Mouse (Mus musculus) adrenal gland, adult 18-20 months (tissue): Measurements from ENCODE around the gene Wdr26. TPM values are rescaled to one million over a fixed set of nuclear protein-coding genes. Genes with fewer than 3 reads are reported as not detected.

Source experiments
- DNase-seq, 2 experiments: peaks; one replicate each; pipeline ENCODE4 v3.0.0; 2021 to 2022; ENCODE audit warnings: low spot score in 2 of 2
- total RNA-seq, 2 experiments: library from RNA; stranded (reverse); gene quantifications; 1 replicate in 1 of 2; 2 replicates in 1 of 2; pipeline ENCODE4 v1.2.3; 2021

Gene Wdr26
- total RNA-seq, 2 experiments from 2014 or later = 117 to 139 TPM

DNA sequence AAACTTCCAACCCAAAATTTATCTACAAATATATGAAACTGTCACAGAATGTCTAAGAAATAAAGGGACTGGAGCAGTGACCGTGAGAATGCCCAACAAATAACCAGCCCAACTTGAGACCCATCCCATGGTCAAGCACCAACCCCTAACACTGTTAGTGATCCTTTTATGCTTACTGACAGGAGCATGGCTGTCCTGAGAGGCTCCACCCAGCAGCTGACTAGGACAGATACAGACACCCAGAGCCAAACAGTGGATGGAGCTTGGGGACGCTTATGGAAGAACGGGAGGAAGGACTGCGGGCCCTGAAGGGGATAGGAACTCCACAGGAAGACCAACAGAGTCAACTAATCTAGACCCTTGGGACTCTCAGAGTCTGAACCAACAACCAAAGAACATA is 22.9 kb downstream of the Wdr26 start:
- no peak for DNase-seq

GRCm38 (mm10) chr1:181170210-181170609 is 41.6 kb downstream of the Wdr26 start:
- no peak for DNase-seq

DNA sequence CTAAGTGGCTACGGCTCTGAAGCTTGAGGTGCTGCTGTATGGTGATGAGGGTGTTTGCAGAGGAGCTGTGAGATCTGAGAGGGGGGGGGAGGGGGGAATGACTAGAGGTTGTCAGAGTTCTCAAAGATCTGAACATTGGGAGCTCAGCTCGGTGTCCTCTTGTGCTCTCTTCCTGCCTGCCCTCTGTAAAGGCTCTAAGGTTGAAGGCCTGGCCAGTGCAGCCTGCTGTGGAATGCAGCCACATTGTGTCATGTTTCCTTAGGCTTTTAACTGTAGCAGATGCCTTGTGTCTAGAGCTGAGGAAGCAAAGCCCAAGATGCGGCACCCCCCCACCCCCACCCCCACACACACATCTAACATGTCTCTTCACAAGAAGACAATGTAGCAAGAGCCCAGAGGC is 43.4 kb downstream of the Wdr26 start:
- DNase-seq = no peak

DNA sequence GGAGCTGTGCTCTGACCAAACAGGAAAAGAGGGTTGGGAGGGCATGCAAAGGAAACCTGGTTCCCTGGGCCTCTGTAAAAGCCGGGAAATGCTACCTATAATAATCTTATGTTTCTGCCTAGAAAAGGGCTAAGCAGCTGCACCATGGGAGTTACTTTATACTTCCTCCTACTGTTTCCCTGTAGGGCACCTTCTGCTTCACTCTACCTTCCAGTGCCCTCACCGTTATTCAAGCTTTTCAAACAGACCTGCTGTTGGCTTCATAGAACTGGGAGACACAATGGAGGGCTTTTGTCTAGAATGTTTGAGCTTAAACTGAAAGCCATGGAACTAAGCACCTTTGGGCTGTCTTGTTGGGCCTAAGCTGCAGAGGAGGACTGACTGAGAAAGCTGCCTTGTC is 44.0 kb downstream of the Wdr26 start:
- DNase-seq = no peak

GRCm38 (mm10) chr1:181151541-181151940 is 60.3 kb downstream of the Wdr26 start:
- DNase-seq = no peak

GRCm38 (mm10) chr1:181150827-181151534 is 60.8 kb downstream of the Wdr26 start:
- peak; percentile 84 to 87 for DNase-seq

DNA sequence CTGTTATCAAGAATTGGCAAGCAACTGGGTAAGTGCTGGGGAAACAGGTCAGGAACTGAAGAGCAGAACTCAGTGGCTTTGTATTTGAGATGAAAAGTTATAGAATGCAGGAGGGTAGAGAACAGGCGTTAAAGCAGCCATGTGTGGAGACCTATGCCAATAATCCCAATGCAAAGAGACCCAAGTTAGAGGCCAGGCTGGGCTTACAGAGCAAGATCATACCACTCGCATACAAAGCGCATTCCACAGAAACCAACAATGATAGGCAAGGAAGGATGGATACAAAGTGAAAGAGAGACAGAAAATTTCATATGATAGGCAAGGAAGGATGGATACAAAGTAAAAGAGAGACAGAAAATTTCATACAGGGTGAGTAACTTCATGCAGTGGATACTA is 61.4 kb downstream of the Wdr26 start:
- DNase-seq = no peak

GRCm38 (mm10) chr1:181149373-181150017 is 62.3 kb downstream of the Wdr26 start:
- no peak for DNase-seq

DNA sequence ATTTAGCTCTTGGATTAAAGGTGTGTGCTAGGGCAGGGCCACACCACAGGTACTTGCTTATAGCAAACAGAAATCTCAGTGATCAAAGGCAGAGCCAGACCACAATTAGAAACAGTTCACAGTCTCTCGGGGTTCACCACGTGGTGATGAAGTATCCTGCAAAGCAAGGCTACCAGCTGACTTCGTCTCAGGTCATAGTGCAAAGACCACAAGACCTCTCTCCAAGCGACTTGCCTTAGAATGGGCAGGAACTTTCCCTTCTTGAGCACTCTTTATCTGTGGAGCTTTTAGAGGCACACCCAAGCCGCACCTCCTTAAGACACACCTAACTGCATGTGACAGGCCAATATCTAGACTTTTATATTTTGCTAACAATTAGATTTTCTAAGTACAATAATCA is 63.3 kb downstream of the Wdr26 start:
- DNase-seq = no peak

DNA sequence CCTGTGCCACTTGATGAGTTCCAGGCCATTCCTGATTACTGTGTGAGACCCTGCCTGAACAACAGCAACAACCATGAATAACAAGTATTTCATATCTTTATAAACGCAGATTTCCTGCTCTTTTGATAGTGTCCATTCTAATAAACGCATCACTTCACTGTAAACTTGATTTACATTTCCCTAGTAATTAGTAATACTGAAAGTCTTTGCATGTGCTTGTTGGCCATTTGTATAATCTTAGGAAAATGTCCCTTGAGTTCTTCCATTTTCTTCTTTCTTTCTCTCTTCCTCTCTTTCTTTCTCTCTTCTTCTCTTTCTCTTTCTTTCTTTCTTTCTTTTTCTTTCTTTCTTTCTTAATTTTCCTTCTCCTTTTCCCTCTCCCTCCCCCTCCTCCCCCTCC is 65.6 kb downstream of the Wdr26 start:
- DNase-seq = no peak

DNA sequence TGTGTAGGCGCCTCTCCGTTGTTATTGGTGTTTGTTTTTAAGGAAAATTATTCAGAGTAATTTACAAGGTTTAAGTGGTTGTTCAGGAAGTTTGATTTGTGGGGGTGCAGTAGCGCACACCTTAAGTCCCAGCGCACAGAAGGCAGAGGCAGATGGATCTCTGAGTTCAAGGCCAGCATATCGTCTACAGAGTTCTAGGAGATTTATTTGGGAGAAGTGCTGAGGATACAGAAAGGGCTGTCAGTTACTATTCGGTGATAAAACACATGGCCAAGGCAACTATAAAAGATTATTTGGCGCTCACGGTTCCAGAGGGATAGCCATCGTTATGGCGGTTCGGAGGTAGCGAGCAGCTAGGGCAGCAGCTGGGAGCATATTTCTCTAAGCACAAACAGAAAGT is 66.8 kb downstream of the Wdr26 start:
- DNase-seq = no peak

DNA sequence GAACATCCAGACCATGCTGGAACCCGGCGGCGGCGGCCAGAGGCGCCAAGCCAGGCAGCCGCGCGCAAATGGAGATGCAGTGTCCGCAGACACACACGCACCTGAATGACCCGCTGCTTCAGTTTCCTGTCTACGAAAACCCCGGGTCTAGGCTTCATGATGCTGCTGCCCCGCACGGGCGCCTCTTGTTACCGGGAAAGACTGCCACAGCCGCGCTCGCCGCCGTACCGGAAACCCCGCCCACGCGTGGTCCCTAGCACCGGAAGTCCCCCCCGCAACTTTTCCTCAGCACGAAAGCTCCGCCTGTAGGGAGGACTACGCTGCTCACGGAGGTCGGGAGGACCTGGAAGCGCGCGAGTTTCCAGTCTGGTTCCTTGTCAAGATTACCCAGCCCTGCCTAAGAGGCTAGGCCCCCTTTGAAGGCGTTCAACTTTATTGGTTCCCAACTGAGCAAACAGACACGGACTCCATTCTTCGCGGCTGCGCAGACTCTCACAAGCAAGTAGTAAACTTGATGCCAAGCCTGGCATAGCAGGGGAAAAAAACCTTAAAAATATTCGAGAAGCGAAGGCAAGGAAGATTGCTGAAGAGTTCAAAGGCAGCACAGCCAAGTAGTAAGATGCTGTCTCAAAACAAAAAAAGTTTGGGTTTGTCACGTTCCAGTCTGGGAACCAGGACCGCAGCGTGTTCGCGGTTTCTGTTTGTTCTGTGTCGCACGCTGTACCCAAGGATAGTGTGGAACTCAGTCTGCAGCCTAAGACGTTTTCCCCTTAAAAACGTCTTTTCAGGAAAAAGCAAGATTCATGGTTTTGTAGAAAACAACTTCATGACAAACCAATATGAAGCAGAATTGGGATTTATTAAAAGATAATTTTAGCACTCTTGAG is 67.6 kb downstream of the Wdr26 start, which contains the start of the genes Nvl and Cnih4:
Nvl (minus strand) TSS at position 255 of the 887 bp plus-strand sequence.
Cnih4 (plus strand) TSS at position 744 of the 887 bp plus-strand sequence.
- peak; percentile 94 to 95 for DNase-seq

DNA sequence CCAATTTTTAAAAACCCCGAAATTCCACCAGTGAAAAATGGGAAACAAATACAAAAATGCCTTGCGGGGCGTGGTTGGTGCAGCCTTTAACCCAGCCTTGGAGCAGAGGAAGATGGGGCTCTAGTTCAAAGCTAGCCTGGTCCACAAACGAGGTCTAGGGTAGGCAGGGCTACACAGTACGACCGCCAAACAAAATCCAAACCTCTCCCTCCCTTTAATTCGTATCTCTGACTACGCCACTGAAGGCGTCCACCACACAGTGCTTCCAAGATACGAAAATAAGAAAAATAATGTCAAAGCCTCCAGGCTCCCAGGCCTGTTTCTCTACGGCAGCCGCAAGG is 68.2 kb downstream of the Wdr26 start:
- DNase-seq = no peak

- no peak for DNase-seq
These were observed 73.1 kb downstream of the Wdr26 start for GRCm38 (mm10) chr1:181138730-181139129.

DNA sequence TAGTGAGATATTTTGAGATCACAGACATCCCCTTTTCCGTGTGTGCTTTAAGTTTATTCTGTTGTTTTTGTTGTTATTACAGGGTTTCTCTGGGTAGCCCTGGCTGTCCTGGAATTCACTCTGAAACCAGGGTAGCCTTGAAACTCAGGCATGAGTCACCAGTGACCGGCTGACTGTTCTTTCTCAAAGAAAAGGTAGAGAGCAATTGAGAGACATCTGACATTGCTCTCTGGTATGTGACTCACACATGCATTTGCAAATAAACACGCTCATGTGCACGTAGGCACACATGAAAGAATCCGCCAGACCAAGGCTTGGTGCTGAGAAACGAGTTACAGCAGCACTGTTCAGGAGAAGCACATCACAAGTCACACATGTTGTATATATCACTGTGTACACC is 79.9 kb downstream of the Wdr26 start:
- peak in 1 of 2 experiments; percentile 48 for DNase-seq

- no peak for DNase-seq
These were observed 85.0 kb downstream of the Wdr26 start for GRCm38 (mm10) chr1:181126766-181127165.

DNA sequence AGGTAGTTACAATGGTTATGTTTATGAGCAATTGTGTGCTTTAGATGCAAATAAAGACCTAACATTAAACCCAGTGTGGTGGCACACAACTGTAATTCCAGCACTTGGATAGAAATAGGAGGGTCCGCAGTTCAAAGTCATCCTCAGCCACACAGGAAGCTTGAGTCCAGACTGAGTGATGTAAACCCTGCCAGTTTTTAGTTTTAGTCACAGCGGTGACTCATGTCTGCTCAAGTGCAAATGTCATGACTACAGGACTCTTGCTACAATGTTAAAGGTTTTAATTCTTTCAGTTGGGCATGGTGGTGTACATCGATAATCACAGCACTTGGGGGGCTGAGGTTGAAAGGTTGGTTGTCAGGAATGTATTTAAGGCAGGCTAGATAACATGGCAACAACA is 85.9 kb downstream of the Wdr26 start:
- DNase-seq = peak in 1 of 2 experiments; percentile 13

DNA sequence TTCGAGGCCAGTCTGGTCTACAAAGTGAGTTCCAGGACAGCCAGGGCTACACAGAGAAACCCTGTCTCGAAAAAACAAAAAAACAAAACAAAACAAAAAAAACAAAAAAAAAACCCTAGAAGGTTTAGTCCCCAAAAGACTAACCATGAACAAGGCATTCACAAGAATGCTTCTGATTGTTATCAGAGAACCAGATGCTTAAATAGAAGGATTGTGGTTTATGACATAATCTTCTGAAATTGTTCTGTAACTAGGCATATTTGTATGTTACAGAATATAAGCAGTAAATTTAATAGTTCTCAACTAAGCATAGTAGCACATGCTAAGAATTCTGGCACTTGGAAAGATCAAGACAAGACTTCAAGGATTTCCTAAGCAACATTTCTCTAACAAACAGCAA is 87.7 kb downstream of the Wdr26 start:
- no peak for DNase-seq
